Mouse (Mus musculus) adrenal gland, postnatal 4 days (tissue): Measurements from ENCODE around the gene Gcnt3. TPM values are rescaled to one million over a fixed set of nuclear protein-coding genes. Genes with fewer than 3 reads are reported as not detected.

Experiments
- DNase-seq, 2 experiments: peaks; one replicate each; pipeline ENCODE4 v3.0.0; 2021 to 2022; ENCODE audit warnings: low spot score in 2 of 2, mixed read lengths in 2 of 2
- long read RNA-seq, 2 experiments: library from polyadenylated mRNA; stranded (forward); transcript quantifications; one replicate each; pipeline ENCODE4 v2.0.0; 2021
- total RNA-seq, 2 experiments: library from RNA; stranded (reverse); gene quantifications; 2 replicates each; pipeline ENCODE4 v1.2.3; 2021

Gene Gcnt3
- not detected for total RNA-seq
- long read RNA-seq, experiment 1, result 0 reads
- long read RNA-seq, experiment 2, result 0 reads

DNA sequence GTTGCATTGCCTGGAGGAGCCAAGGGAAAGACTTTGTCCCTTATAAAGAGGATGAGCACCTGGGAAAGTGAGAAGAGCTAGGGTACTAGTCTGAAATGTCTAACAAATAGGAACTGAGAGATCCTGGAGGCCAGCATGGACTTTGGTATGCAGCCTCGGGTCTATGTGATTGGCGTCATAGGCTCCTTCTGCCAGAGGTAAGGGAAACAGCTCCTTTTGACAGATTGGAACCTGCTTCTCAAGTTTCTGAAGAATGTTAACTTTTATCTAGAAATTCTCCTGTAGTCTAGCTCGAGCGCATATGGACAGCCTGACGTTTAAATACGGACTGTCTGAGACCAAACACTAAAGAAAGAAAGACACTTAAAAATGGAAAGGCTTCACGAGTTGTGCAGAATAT is at the start of gene Gcnt3:
Gene Gcnt3, minus strand, starts transcription at position 101 of the 400 bp plus-strand sequence.
- DNase-seq, result no peak

DNA sequence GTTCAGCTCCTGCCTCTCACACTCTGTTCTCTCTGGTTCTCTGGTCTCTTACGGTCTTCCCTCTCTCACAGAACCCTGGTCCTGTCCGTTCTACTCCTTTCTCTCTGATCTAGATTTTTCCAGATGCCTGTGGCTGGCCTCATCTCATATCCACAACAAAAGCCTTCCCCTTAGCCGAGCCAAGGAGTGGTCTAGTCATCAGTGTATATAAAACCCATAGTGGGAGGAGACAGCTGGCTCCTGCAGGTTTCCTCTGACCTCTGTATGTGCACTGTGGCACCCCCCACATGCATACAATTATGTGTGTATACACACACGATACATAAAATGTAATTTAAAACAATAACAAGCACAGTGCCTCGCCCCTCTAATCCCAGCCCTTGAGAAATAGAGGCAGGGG is 49.5 kb upstream of the Gcnt3 start:
- no peak for DNase-seq

DNA sequence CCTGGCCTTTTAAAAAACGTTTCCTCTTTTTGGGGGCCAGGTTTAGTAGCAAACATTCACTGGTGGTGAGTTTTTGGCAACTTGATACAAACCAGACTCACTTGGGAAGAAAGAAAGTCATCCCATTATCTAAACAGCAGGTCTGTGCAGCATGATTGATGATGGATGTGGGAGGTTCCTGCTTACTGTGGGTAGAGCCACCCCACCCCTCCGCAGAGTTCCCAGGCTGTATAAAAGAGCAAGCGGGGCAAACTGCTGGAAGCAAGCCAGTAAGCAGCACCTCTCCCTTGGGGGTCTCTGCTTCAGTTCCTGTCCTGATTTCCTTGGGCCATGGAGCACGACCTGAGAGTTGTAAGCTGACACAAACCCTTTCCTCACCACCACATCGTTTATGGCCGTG is 48.2 kb upstream of the Gcnt3 start:
- no peak for DNase-seq

DNA sequence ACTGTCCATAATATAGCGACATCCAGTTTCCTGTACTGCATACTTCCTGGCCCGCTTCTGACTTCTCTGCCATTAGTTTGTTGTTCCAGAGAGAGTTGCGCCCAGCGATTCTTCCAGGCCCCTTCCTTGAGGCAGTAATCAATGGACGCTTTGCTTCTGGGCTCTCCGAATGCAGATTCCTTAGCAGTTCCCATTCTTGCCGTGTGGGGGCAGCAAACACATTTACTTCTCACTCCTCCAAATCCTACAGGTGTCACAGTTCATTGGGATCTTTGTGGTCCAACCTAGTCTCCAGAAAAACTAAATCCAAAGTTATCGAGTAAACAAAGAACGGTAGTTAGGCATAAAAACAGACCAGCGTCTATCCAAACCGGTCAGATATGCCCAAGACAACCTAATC is 46.2 kb upstream of the Gcnt3 start:
- no peak for DNase-seq

DNA sequence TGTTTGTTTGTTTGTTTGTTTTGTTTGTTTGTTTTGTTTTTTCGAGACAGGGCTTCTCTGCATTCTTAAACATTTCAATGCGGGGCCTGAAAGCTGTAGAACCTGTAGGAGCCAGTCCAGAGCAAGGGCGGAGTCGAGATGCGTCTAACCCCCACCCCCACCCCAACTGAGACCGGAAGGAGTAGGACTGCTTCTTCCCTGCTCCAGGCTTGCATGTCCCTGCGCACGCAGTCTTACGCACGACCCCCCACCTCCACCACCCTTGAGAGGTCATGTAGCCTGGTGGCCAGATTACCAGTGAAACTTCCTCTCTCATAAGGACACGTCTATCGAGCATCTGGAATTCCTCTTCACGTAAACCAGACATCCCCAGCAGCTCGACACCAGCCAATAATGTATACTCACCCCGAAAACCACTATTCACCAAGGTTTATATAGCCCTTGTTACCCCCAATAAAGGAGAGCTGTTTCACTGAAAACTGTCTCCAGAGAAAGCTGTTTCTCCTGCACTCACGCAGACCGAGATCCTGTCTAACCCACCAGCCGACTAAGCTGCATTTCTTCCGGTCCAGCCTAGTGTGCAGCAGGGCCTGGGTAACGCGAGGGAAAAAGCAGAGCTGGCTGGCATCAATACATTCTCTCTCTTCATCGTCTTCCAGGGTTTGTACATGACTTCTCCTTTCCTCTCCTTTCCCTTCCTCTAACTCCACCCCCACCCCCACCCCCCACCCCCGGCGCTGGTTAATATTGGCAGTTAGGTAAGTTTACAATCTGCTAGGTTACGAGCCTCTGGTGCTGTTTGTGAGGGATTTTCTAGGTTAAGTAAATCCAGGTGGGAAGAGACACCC is 44.7 kb upstream of the Gcnt3 start:
- no peak for DNase-seq

DNA sequence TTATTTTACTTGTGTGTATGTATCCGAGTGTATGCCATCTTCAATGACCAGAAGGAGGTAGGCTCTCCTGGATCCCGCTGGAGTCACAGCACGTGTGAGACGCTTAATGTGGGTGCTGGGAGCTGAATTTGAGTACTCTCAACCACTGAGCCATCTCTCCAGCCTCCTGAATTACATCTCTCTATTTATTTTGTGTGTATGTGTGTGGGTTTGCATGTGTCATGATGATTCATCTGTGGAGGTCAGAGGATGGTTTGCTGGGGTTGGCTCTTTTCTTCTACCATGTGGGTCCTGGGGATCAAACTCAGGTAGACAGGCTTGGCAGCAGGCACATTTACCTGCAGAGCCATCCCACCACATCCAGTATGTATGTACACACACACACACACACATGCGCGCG is 43.9 kb upstream of the Gcnt3 start:
- DNase-seq, result no peak

DNA sequence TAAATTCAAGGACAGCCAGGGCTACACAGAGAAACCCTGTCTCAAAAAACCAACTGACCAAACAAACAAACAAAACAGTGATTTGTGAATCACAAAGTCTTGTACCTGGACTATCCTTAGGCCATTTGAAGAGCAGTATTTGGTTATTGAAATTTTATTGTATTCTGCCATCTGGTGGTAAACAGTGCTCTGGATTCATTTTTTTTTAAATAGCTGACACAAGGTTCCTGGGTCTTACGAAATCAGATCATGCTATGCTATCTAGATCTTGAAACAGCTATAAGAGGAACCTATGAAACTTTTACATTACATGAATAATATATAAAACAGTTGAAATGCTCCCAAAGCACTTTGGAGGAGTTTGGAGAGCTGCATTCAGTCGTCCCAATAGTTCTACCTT is 43.1 kb upstream of the Gcnt3 start:
- no peak for DNase-seq

DNA sequence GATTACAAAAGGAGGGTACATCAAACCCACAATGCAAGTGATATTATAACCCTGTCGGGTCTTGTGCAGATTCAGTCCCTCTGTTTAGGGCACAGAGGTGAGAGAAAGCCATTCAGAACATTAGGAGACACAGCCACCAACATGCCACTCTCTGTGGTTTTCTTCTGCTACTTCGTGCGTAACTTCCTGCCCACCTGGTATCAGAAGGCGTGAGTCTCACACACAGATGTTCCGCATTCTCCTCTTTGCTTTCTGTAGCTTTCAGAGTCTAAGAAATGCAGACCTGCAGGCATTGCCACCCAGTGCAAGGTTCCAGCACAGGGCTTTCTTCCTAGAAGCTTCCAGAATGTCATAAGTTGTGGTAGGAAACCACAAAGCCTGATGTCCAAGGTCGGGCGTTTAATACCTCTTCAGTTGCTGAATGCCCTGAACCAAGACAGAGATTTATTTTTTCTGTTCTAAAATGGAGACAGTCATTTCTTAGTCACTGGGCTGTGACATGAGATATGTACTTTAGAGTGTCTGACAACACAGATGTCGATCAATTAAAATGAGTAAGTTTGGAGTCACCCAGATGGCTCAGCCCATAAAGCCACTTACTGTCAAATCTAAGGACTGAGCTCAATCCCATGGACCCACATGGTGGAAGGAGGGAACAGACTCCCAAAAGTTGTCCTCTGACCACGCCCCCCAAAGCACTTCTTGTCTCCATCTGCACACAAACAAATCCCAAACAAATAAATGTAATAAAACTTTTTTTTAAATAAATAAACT is 42.3 kb upstream of the Gcnt3 start:
- no peak for DNase-seq

DNA sequence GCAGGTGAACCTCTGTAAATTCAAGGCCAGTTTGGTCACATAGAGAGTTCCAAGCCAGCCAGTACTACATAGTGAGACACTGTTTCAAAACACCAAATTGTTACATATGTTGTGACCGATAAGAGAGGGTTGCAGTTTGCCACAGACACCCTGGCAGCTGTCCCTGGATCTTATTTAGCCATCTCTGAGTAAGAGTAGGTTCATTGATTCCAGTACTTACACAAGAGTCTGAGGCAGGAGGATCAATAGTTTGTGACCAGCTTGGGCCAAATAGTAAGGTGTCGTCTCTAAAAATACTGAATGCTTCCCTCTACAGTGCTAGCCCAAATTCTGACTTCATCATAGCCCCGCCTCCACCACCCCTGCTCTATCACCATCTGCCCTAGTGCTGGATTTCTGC is 40.1 kb upstream of the Gcnt3 start:
- no peak for DNase-seq

DNA sequence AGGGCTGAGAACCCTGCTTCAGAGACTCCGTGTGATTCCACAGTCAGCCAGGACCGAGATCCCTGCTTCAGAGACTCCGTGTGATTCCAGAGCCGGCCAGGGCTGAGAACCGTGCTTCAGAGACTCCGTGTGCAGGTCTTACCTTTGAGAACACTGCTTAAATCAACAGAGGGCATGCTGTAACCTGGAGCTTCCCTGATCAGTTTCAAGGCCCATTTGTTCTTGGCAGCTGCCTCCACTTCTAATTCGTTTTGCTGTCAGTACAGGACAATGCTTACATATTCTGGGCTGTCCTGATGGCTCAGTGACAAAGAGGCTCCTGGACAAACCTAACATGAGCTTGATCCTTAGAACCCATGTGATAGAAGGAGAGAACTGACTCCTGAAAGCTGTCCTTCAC is 39.3 kb upstream of the Gcnt3 start:
- DNase-seq, result no peak

DNA sequence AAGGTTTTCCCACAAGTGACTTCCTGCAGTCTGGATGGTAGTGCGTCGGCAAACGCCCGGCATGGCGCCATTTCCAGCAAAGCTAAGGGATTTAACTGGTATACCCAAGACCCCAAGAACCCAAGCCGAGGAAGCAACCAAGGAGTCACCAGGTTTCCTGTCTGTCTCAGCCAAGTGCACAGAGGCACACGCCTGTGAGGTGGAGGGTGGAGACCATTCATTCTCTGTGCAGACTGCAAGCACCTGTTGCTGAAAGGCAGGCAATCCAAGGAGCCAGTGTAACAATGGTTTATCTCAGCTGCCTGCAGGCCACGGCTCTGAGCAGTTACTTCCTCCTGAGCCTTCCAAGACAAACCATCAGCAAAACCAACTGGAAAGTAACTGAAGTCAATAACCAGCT is 34.5 kb upstream of the Gcnt3 start:
- DNase-seq, result no peak

DNA sequence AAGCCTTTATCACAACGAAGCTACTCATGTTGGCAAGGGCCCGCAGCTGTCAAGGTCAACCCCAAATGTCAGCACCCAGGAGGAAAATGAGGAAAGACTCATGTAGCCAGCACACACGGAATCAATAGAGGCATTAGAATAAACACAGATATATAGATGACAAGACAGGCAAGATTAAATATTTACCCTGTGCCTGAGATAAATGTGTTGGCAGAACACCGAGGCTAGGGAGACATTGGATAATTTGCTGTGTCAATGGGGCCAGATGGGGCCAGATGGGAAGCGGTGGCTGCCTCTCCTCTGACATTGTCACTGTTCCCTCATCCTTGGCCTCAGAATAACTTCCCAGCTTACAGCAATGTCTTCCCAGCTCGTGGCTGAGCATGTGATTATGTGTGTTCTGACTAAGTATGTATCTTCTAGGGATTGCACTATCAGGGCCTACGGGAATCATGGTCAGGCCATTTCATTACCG is 32.1 kb upstream of the Gcnt3 start:
- DNase-seq, result no peak

DNA sequence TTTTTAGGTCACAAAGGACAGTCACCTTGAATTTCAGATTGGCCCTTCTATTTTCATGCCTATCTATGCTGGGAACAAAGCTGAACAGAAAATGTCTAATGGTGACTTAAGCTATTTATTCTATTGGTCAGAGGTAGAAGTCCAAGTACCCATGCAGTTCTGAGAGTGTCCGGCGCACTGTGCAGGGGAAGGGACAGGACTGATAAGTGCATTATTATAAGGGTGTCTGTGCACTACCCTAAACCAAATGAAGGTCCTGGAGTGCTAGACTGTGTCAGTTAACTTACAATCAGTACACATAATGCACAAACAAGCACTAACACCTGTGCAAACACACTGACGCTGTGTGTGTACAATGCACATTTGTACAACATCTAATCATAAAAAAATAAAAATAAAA is 29.6 kb upstream of the Gcnt3 start:
- DNase-seq, result no peak

DNA sequence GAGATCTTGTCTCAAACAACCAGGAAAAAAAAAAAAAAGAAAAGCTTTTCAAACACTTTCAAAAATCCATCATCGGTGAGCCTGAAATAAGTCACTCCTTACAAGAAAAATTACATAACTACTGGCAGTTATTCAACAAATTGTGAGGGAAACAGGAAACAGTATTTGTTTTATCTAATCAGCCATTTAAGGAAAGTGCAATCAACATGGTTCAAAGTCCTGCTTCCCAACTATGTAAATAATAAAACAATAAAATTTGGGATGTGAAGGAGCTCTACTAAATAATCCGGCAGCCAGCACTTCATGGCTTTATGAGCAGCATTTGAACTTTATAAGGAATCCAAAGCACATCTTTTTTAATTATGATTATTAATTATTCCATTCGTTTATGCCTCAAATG is 24.1 kb upstream of the Gcnt3 start:
- no peak for DNase-seq

DNA sequence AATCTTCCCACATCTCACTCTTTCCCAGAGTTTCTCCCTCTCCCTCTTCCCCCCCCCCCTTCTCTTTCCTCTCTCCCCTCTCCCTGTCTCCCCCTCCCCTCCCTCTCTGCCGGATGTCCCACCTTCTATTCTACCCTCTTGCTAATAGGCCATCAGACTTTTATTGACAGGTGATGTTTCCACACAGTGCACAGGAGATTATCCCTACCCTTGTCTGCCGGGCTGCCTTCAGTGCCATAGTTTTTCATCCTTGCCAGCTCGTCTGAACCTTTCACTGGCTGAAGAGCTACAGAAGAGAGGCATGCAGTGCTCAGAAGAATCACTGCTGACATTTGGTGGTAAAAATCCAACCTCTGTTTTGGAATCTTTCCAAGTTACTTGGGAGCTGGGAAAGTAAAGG is 15.5 kb upstream of the Gcnt3 start:
- DNase-seq, result no peak

DNA sequence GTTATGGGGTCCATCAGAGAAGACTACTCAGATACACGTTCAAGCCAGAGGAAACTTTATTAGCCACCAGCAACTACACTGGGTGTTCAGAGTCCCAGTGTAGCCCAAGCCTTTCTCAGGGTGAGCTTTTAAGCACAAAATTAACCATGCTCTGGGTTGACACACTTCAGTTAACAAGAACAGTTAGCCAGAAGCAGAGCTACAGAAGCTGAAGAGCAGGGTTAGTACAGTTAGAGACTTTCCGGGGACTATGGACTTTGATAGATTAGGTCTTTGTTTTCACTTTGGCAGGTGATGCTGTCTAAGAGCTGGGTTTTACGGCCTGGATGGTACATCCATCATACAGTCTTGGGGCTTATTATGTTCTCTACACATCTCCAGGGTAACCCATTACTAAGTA is 14.8 kb upstream of the Gcnt3 start:
- DNase-seq, result no peak

DNA sequence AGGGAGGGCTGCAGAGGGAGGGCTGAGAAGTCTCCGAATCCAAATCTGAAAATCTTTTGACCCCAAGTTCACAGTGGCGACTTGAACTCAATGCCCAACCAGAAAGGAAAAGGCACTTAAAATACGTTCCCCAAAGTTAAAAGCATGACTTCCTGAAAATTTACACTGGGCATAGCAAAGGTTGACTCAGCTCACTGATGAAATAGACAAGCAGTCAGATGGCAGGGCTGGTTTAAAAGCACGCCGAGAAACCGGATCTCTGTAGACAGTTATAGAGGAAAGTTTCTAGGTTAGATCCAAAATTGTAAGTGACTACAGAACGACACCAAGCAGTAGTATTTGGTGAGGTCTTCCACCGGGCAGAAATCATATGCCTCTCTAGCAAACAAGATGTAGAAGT is 12.0 kb upstream of the Gcnt3 start:
- DNase-seq, result no peak

DNA sequence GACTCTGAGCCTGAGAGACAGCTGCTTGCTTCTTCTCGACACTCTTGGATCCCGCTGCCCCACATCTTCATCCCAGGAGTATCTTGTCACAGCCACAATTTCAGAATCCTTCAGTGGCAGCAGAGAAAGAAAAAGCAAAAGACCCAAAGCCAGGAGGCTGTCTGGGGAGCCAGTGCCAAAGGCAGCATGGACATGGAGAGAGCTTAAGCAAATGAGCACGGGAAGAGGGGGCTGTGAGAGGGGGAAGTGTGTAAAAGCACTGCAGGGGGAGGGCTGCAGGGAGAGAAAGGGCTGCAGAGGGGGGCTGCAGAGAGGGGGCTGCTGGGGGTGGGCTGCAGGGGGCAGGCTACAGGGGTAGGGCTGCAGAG is 11.5 kb upstream of the Gcnt3 start:
- DNase-seq, result no peak

DNA sequence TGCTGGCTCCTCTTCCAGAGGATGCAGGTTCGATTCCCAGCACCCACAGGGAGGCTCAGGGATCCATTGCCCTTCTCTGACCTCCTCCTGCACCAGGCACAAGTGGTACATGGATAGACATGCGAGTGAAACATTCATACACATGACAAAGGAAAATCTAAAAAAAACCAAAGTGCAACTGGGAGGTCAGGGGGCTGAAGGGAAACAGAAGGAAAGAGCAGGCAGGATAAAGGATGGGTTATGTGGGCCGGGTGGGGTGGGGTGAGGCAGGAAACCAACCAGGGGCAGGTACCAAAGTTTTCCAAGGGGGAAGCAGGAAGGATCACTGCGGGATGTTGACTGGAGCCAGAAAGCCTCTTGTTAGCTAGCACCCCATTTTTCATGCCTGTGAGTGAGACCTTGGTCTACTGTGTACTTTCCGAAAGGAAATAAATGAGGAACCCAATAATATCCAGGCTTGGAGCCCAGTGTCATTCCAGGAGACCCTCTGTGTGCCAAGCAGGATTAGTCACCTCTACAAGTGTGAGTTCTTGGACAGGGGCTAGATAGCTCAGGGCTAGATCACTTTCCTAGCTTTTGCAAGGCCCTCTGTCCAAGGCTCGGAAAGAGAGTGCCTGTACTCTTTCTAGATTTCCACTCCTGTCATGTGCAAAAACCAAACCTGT is 11.0 kb upstream of the Gcnt3 start:
- DNase-seq, result no peak

DNA sequence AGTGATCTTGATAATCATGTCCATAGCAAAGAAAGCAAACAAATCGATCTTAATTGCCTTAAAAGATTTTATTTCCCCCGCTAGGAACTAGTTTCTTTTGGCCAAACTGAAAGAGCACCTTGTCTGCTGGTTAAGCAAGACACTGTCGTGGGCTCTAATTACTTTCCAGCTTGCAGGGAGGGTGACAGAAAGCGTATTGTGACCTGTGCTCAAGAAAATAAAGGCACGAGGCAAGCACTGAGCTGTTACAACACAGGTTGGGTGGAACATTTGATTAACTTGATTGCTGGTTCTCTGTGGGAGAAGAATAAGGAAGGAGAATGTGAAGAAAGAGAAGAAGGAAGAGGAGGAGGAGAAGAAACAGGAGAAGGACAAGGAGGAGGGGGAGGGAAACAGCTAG is 10.4 kb upstream of the Gcnt3 start:
- DNase-seq, result no peak

DNA sequence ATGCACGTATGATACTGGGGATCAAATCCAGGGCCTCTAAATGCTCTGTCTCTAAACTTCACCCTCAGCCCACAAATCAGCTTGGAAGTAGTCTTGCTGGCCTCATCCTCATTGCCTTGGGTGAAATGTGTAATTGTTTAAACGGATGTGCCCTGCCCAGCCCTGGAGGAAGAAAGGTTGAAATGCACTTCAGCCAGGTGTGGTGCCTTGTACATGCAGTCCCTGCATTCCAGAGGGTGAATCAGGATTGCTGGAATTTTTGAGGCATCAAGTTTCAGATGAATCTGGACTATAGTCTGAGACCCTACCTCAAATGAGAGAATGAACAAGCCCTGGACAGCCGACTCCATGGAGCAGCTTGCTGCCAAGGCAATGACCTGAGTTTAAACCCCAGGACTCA is 10.0 kb upstream of the Gcnt3 start:
- no peak for DNase-seq

DNA sequence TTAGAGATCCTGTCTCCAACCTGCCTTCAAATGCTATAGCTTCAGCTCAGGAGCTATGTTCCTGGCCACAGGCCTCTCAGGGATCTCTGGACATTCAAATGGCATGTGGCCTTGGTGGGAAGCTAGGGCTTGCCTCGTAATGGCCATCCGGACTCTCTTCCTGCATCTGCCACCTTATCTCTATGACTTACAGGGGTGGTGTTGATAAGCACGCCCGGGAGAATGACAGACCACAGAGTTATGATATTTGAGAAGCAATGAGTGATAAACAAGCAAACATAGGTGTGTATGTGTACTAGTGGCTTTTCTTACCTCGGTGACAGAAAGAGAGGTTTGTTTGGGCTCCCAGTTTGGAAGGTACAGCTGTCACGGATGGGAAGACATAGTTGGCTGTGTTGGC is 8.4 kb upstream of the Gcnt3 start:
- DNase-seq, result no peak
